Mouse (Mus musculus) liver, embryonic 16.5 days (tissue): Measurements from ENCODE around the gene Lyzl6. TPM values are rescaled to one million over a fixed set of nuclear protein-coding genes. Genes with fewer than 3 reads are reported as not detected.

Experiments used
- ATAC-seq: fragments of 200-750 bp; cut with Nextera tagmentation; 2 replicates; pipeline ENCODE4 v1.8.0; 2017; ENCODE audit warnings: low read depth, mild to moderate bottlenecking, moderate number of reproducible peaks, moderate library complexity
- H3K27ac ChIP-seq: fragments of 300-500 bp; sonication (generic); 2 replicates; pipeline ENCODE4 v1.5.1; 2014; ENCODE audit warnings: mild to moderate bottlenecking, low read length
- H3K27me3 ChIP-seq: fragments of 300-500 bp; sonication (generic); 2 replicates; pipeline ENCODE4 v1.6.1; 2014; ENCODE audit warnings: low read depth, low read length, mixed read lengths; ENCODE audit not compliant: control insufficient read depth, insufficient read depth
- H3K36me3 ChIP-seq: fragments of 300-500 bp; sonication (generic); 2 replicates; pipeline ENCODE4 v1.6.1; 2014; ENCODE audit warnings: mild to moderate bottlenecking; ENCODE audit not compliant: control insufficient read depth, insufficient read depth
- H3K4me1 ChIP-seq: fragments of 300-500 bp; sonication (generic); 2 replicates; pipeline ENCODE4 v1.6.1; 2014; ENCODE audit warnings: low read depth, low read length, mixed read lengths; ENCODE audit not compliant: control insufficient read depth
- H3K4me2 ChIP-seq: fragments of 300-500 bp; sonication (generic); 2 replicates; pipeline ENCODE4 v1.6.1; 2014; ENCODE audit warnings: low read depth, low read length, mixed read lengths
- H3K4me3 ChIP-seq: fragments of 300-500 bp; sonication (generic); 2 replicates; pipeline ENCODE4 v1.5.1; 2014; ENCODE audit warnings: low read depth, mild to moderate bottlenecking, low read length
- H3K9ac ChIP-seq: fragments of 300-500 bp; sonication (generic); 2 replicates; pipeline ENCODE4 v1.6.1; 2014; ENCODE audit warnings: low read depth, low read length
- H3K9me3 ChIP-seq: fragments of 300-500 bp; sonication (generic); replicated peaks from 2 replicates; pipeline ENCODE4 v1.6.1; 2016; ENCODE audit warnings: low read length; ENCODE audit not compliant: control insufficient read depth
- WGBS: fragments of 180-500 bp; shearing (Covaris S2); extraction: QIAGEN DNeasy Blood & Tissue Kit; methylation state at CpG from one replicate; pipeline ENCODE4 v1.1.7; 2014; ENCODE audit not compliant: insufficient replicate concordance; 5-methylcytosine and 5-hydroxymethylcytosine counted together
- polyA plus RNA-seq: library from polyadenylated mRNA; unstranded; fragments of >200 nt; fragmentation: Nextera tagmentation; extraction: Ambion mirVana; gene quantifications from 2 replicates; pipeline ENCODE4 v1.2.1, GENCODE M21; 2015

Lyzl6 gene
- polyA plus RNA-seq, 1 experiment from 2014 or later: not detected

- Histone ChIP-seq H3K4me2 (no peak overlapping the region), H3K27ac (no peak overlapping the region), H3K36me3 (no peaks in the 10 kb centered on the region), H3K27me3 (no peaks in the 10 kb centered on the region), H3K9me3 (no peaks in the 10 kb centered on the region), H3K4me1 (no peaks in the 10 kb centered on the region), H3K4me3 (no peak overlapping the region), H3K9ac (no peak overlapping the region)
- no peak for ATAC-seq
- 71% methylated on average over 23 of the region's 23 CpGs for WGBS
These were observed 11.2 kb downstream of the Lyzl6 start for GRCm38 (mm10) chr11:103627453-103627852.

GRCm38 (mm10) chr11:103621040-103621439 lies 17.6 kb downstream of the Lyzl6 start, which contains the start of gene Gm884:
Gene Gm884, minus strand, starts transcription at chr11:103621140.
- Histone ChIP-seq H3K4me2 (no peak within 1 kb of the TSS), H3K27me3 (no peaks in the 10 kb centered on the region), H3K4me1 (no peaks in the 10 kb centered on the region), H3K36me3 (no peaks in the 10 kb centered on the region), H3K9me3 (no peaks in the 10 kb centered on the region), H3K9ac (no peak within 1 kb of the TSS), H3K27ac (no peak within 1 kb of the TSS), H3K4me3 (no peak within 1 kb of the TSS)
- WGBS: 63% methylated on average over 9 of the region's 9 CpGs
- ATAC-seq: no peak

GRCm38 (mm10) chr11:103610772-103611171 lies 27.9 kb downstream of the Lyzl6 start:
- Histone ChIP-seq H3K4me2 (no peak overlapping the region), H3K27ac (no peak overlapping the region), H3K9ac (no peak overlapping the region), H3K9me3 (no peaks in the 10 kb centered on the region), H3K4me1 (no peaks in the 10 kb centered on the region), H3K4me3 (no peak overlapping the region), H3K27me3 (no peaks in the 10 kb centered on the region), H3K36me3 (no peaks in the 10 kb centered on the region)
- WGBS: 67% methylated on average over 2 of the region's 2 CpGs
- no peak for ATAC-seq

GRCm38 (mm10) chr11:103606611-103607010 lies 32.1 kb downstream of the Lyzl6 start:
- Histone ChIP-seq H3K9ac (no peak overlapping the region), H3K36me3 (no peaks in the 10 kb centered on the region), H3K9me3 (no peaks in the 10 kb centered on the region), H3K27me3 (no peaks in the 10 kb centered on the region), H3K27ac (no peak overlapping the region), H3K4me2 (no peak overlapping the region), H3K4me1 (no peaks in the 10 kb centered on the region), H3K4me3 (no peak overlapping the region)
- ATAC-seq: no peak
- 21% methylated on average over 5 of the region's 5 CpGs for WGBS

Other genes starting within 250 kb of the Lyzl6 start
- gene Plekhm1, start 226.2 kb downstream of the Lyzl6 start, polyA plus RNA-seq: 3.8 and 4.1 TPM in 2 replicates
- not detected in 2 replicates for gene Lrrc37a, start 134.3 kb downstream of the Lyzl6 start, polyA plus RNA-seq
- gene Gm884, start 17.8 kb downstream of the Lyzl6 start, polyA plus RNA-seq: not detected in 2 replicates
- not detected in 2 replicates for gene Rprml, start 10.7 kb upstream of the Lyzl6 start, polyA plus RNA-seq
- 36.4 and 37.9 TPM in 2 replicates for gene Gosr2, start 59.0 kb upstream of the Lyzl6 start, polyA plus RNA-seq
- 0.07 TPM in 2 replicates for gene Wnt9b, start 110.9 kb upstream of the Lyzl6 start, polyA plus RNA-seq
- gene Wnt3, start 135.3 kb upstream of the Lyzl6 start, polyA plus RNA-seq: not detected in 2 replicates